Mouse (Mus musculus) limb, embryonic 12.5 days (tissue): ENCODE measurements around the gene Tusc2. TPM values are rescaled to one million over a fixed set of nuclear protein-coding genes. Genes with fewer than 3 reads are reported as not detected.

Experiments used
- ATAC-seq: fragments of 200-750 bp; cut with Nextera tagmentation; 2 replicates; pipeline ENCODE4 v1.8.0; 2017; ENCODE audit warnings: low read depth, moderate TSS enrichment; ENCODE audit not compliant: insufficient number of reproducible peaks, insufficient read depth, low FRiP score, low TSS enrichment
- H3K27ac ChIP-seq: fragments of 300-500 bp; sonication (generic); 2 replicates; pipeline ENCODE4 v1.5.1; 2016; ENCODE audit warnings: mild to moderate bottlenecking, moderate library complexity
- H3K27me3 ChIP-seq: fragments of 300-500 bp; sonication (generic); 2 replicates; pipeline ENCODE4 v1.6.1; 2016; ENCODE audit warnings: mild to moderate bottlenecking, moderate library complexity
- H3K36me3 ChIP-seq: fragments of 300-500 bp; sonication (generic); 2 replicates; pipeline ENCODE4 v1.6.1; 2016; ENCODE audit warnings: mild to moderate bottlenecking, moderate library complexity
- H3K4me1 ChIP-seq: fragments of 300-500 bp; sonication (generic); replicated peaks from 2 replicates; pipeline ENCODE4 v1.6.1; 2016
- H3K4me2 ChIP-seq: fragments of 300-500 bp; sonication (generic); 2 replicates; pipeline ENCODE4 v1.6.1; 2016; ENCODE audit warnings: mild to moderate bottlenecking, moderate library complexity
- H3K4me3 ChIP-seq: fragments of 300-500 bp; sonication (generic); replicated peaks from 2 replicates; pipeline ENCODE4 v1.5.1; 2016; ENCODE audit warnings: mild to moderate bottlenecking
- H3K9ac ChIP-seq: fragments of 300-500 bp; sonication (generic); replicated peaks from 2 replicates; pipeline ENCODE4 v1.6.1; 2016; ENCODE audit warnings: mild to moderate bottlenecking, moderate library complexity
- H3K9me3 ChIP-seq: fragments of 300-500 bp; sonication (generic); 2 replicates; pipeline ENCODE4 v1.6.1; 2016; ENCODE audit warnings: mild to moderate bottlenecking, moderate library complexity
- WGBS: fragments of 180-500 bp; shearing (Covaris S2); methylation state at CpG from one replicate; pipeline ENCODE4 v1.1.7; 2016; 5-methylcytosine and 5-hydroxymethylcytosine counted together
- polyA plus RNA-seq: library from polyadenylated mRNA; unstranded; fragments of >200 nt; fragmentation: Nextera tagmentation; extraction: Ambion mirVana; gene quantifications from 2 replicates; pipeline ENCODE4 v1.2.1, GENCODE M21; 2016

Tusc2 gene
- polyA plus RNA-seq, 1 experiment from 2014 or later = 52.6 TPM

GRCm38 (mm10) chr9:107603251-107603650 lies 40.2 kb downstream of the Tusc2 start:
- peaks cover 4% of the 10 kb centered on the region; the same call in 1 of the 2 replicates for H3K36me3 ChIP-seq
- peaks cover 60% of the 10 kb centered on the region for H3K4me1 ChIP-seq
- no peak overlapping the region for H3K9ac ChIP-seq
- H3K4me3 ChIP-seq = no peak overlapping the region
- no peaks in the 10 kb centered on the region for H3K9me3 ChIP-seq
- no peak for ATAC-seq
- peaks cover 8% of the 10 kb centered on the region for H3K27me3 ChIP-seq
- no peak overlapping the region for H3K4me2 ChIP-seq
- WGBS = 79% methylated on average over 6 of the region's 6 CpGs
- no peak overlapping the region for H3K27ac ChIP-seq

GRCm38 (mm10) chr9:107605041-107605661 lies 42.1 kb downstream of the Tusc2 start:
- peak overlapping the region; percentile 45 for H3K4me2 ChIP-seq
- 38% methylated on average over 23 of the region's 23 CpGs for WGBS
- H3K4me3 ChIP-seq = peak overlapping the region; percentile 20
- H3K27me3 ChIP-seq = no peaks in the 10 kb centered on the region; the same call in 1 of the 2 replicates
- no peaks in the 10 kb centered on the region for H3K9me3 ChIP-seq
- H3K36me3 ChIP-seq = no peaks in the 10 kb centered on the region
- peak overlapping the region; percentile 34 for H3K9ac ChIP-seq
- H3K27ac ChIP-seq = peak overlapping the region; percentile 74
- peaks cover 79% of the 10 kb centered on the region for H3K4me1 ChIP-seq
- no peak for ATAC-seq

- 3% methylated on average over 9 of the region's 9 CpGs for WGBS
- ATAC-seq = no peak
- peak overlapping the region; percentile 56 for H3K4me2 ChIP-seq
- no peaks in the 10 kb centered on the region for H3K27me3 ChIP-seq
- H3K4me1 ChIP-seq = peaks cover 93% of the 10 kb centered on the region
- peak overlapping the region; percentile 74 for H3K27ac ChIP-seq
- H3K9me3 ChIP-seq = no peaks in the 10 kb centered on the region
- peak overlapping the region; percentile 21 for H3K4me3 ChIP-seq
- H3K36me3 ChIP-seq = no peaks in the 10 kb centered on the region
- peak overlapping the region; percentile 28 for H3K9ac ChIP-seq
Measured at GRCm38 (mm10) chr9:107606591-107606990, 43.5 kb downstream of the Tusc2 start.

GRCm38 (mm10) chr9:107607036-107607435 lies 44.0 kb downstream of the Tusc2 start:
- no peak for ATAC-seq
- H3K4me3 ChIP-seq = peak overlapping the region; percentile 21
- H3K4me1 ChIP-seq = peaks cover 97% of the 10 kb centered on the region

GRCm38 (mm10) chr9:107607653-107608245 lies 44.7 kb downstream of the Tusc2 start:
- ATAC-seq = no peak
- 48% methylated on average over 9 of the region's 9 CpGs for WGBS
- peak overlapping the region; percentile 74 for H3K27ac ChIP-seq

More at GRCm38 (mm10) chr9:107607036-107607435, 44.0 kb downstream of the Tusc2 start:
- peak overlapping the region; percentile 56 for H3K4me2 ChIP-seq
- no peaks in the 10 kb centered on the region for H3K27me3 ChIP-seq
- peak overlapping the region; percentile 74 for H3K27ac ChIP-seq
- peak overlapping the region; percentile 28 for H3K9ac ChIP-seq
- no peaks in the 10 kb centered on the region for H3K36me3 ChIP-seq
- H3K9me3 ChIP-seq = no peaks in the 10 kb centered on the region
- WGBS = 62% methylated on average over 2 of the region's 2 CpGs

GRCm38 (mm10) chr9:107608741-107609432 lies 45.8 kb downstream of the Tusc2 start, which contains the start of gene Sema3b:
TSS of gene Sema3b (minus strand) at chr9:107609229.
- peaks cover 91% of the 10 kb centered on the region for H3K4me1 ChIP-seq
- H3K27me3 ChIP-seq = no peaks in the 10 kb centered on the region
- peak; percentile 6; the same call in 1 of the 2 replicates for ATAC-seq
- H3K36me3 ChIP-seq = peaks cover 6% of the 10 kb centered on the region
- no peaks in the 10 kb centered on the region for H3K9me3 ChIP-seq
- H3K4me3 ChIP-seq = no peak within 1 kb of the TSS
- peak within 1 kb of the TSS; percentile 56 for H3K4me2 ChIP-seq
- 36% methylated on average over 12 of the region's 12 CpGs for WGBS
- peak within 1 kb of the TSS; percentile 74 for H3K27ac ChIP-seq
- 0 out of 2 replicates have a peak within 1 kb of the TSS, but pooled peaks have one; percentile 18 for H3K9ac ChIP-seq

More at GRCm38 (mm10) chr9:107607653-107608245, 44.7 kb downstream of the Tusc2 start:
- peaks cover 95% of the 10 kb centered on the region for H3K4me1 ChIP-seq
- H3K9me3 ChIP-seq = no peaks in the 10 kb centered on the region
- H3K27me3 ChIP-seq = no peaks in the 10 kb centered on the region
- no peaks in the 10 kb centered on the region for H3K36me3 ChIP-seq
- H3K4me2 ChIP-seq = peak overlapping the region; percentile 56
- 0 out of 2 replicates have a peak overlapping the region, but pooled peaks have one; percentile 18 for H3K9ac ChIP-seq
- H3K4me3 ChIP-seq = no peak overlapping the region

GRCm38 (mm10) chr9:107609433-107609830 lies 46.4 kb downstream of the Tusc2 start:
- Histone ChIP-seq H3K4me2 (peak overlapping the region; percentile 56; the same call in 1 of the 2 replicates), H3K27me3 (no peaks in the 10 kb centered on the region)
- no peak for ATAC-seq

GRCm38 (mm10) chr9:107611456-107612190 lies 48.6 kb downstream of the Tusc2 start:
- Histone ChIP-seq H3K27me3 (no peaks in the 10 kb centered on the region), H3K27ac (peak overlapping the region; percentile 91), H3K9ac (peak overlapping the region; percentile 60; the same call in 1 of the 2 replicates), H3K9me3 (no peaks in the 10 kb centered on the region), H3K4me1 (peaks cover 63% of the 10 kb centered on the region), H3K4me2 (peak overlapping the region; percentile 70), H3K4me3 (peak overlapping the region; percentile 39), H3K36me3 (peaks cover 33% of the 10 kb centered on the region)
- ATAC-seq = no peak; the same call in none of the 2 replicates
- 79% methylated on average over 6 of the region's 6 CpGs for WGBS

More at GRCm38 (mm10) chr9:107609433-107609830, 46.4 kb downstream of the Tusc2 start:
- H3K9me3 ChIP-seq = no peaks in the 10 kb centered on the region
- WGBS = 62% methylated on average over 4 of the region's 4 CpGs
- H3K4me3 ChIP-seq = no peak overlapping the region
- peaks cover 85% of the 10 kb centered on the region for H3K4me1 ChIP-seq
- H3K9ac ChIP-seq = no peak overlapping the region
- H3K27ac ChIP-seq = peak overlapping the region; percentile 74
- peaks cover 11% of the 10 kb centered on the region for H3K36me3 ChIP-seq

- Histone ChIP-seq H3K4me3 (peak overlapping the region; percentile 39), H3K27me3 (no peaks in the 10 kb centered on the region), H3K36me3 (peaks cover 39% of the 10 kb centered on the region), H3K4me1 (peaks cover 56% of the 10 kb centered on the region), H3K27ac (peak overlapping the region; percentile 91), H3K9ac (peak overlapping the region; percentile 60), H3K4me2 (peak overlapping the region; percentile 70), H3K9me3 (no peaks in the 10 kb centered on the region)
- ATAC-seq = peak; percentile 87
- WGBS = 9% methylated on average over 46 of the region's 48 CpGs
Measured at GRCm38 (mm10) chr9:107612191-107612944, 49.3 kb downstream of the Tusc2 start.

- H3K27ac ChIP-seq = peak overlapping the region; percentile 91
- no peaks in the 10 kb centered on the region for H3K9me3 ChIP-seq
- H3K27me3 ChIP-seq = no peaks in the 10 kb centered on the region
- WGBS = 12% methylated on average over 12 of the region's 12 CpGs
- ATAC-seq = no peak; the same call in 1 of the 2 replicates
- H3K9ac ChIP-seq = peak overlapping the region; percentile 45
- H3K4me2 ChIP-seq = peak overlapping the region; percentile 70
- H3K4me1 ChIP-seq = peaks cover 49% of the 10 kb centered on the region
- peak overlapping the region; percentile 39 for H3K4me3 ChIP-seq
- H3K36me3 ChIP-seq = peaks cover 46% of the 10 kb centered on the region
Measured at GRCm38 (mm10) chr9:107612945-107613569, 50.0 kb downstream of the Tusc2 start.
